Mouse (Mus musculus) small intestine, adult 2 months (tissue): ENCODE data around the gene S100a5.

Experiments used
- CTCF ChIP-seq: fragments of 200-500 bp; IDR thresholded peaks from 2 replicates; pipeline ENCODE4 v1.5.1; 2012; ENCODE audit warnings: low read depth, mild to moderate bottlenecking, control low read depth, inconsistent platforms, low read length, moderate library complexity, mixed read lengths; ENCODE audit not compliant: insufficient replicate concordance, insufficient read length; ENCODE audit errors: extremely low read depth
- POLR2A ChIP-seq: fragments of 200-500 bp; IDR thresholded peaks from 2 replicates; pipeline ENCODE4 v1.6.1; 2012; ENCODE audit warnings: low read depth, mild to moderate bottlenecking, control low read depth, inconsistent platforms, low read length, moderate library complexity

DNA sequence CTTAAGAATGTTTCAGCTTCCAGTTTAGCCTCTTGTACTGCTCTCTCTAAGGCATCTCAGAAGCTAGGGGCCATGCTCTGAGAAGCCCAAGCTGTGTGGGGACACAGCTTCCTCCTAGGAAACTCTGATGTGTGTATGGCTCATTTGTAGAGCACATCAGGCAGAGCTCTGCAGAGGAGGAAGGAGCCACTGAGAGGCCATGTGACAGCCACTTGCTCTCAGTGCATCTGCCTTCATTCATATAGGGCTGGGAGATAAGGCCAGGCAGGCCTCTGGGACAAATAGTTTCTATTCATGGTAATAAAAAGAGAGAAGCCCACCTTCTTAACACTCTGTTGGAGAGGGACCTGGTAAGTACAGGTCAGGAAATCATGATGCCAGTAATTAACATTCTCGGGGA is 13.9 kb upstream of the S100a5 start:
- no peak for TF ChIP-seq CTCF
- no peak for TF ChIP-seq POLR2A
